Mouse (Mus musculus) hindbrain, embryonic 16.5 days (tissue): ENCODE data around the gene Fblim1. TPM values are rescaled to one million over a fixed set of nuclear protein-coding genes. Genes with fewer than 3 reads are reported as not detected.
A peak's percentile ranks its signal among the peaks of the same experiment; 100 is the strongest.

ENCODE experiments used
- ATAC-seq: fragments of 200-750 bp; cut with Nextera tagmentation; 2 replicates; pipeline ENCODE4 v1.8.0; 2017; ENCODE audit warnings: moderate TSS enrichment, moderate library complexity
- H3K27ac ChIP-seq: fragments of 300-500 bp; sonication (generic); 2 replicates; pipeline ENCODE4 v1.5.1; 2014; ENCODE audit warnings: low read depth, mild to moderate bottlenecking, control low read depth, low read length, moderate library complexity
- H3K27me3 ChIP-seq: fragments of 300-500 bp; sonication (generic); replicated peaks from 2 replicates; pipeline ENCODE4 v1.6.1; 2014; ENCODE audit warnings: low read length; ENCODE audit not compliant: control insufficient read depth, insufficient read depth
- H3K36me3 ChIP-seq: fragments of 300-500 bp; sonication (generic); 2 replicates; pipeline ENCODE4 v1.6.1; 2014; ENCODE audit warnings: mild to moderate bottlenecking, low read length, moderate library complexity, mixed read lengths; ENCODE audit not compliant: control insufficient read depth, insufficient read depth
- H3K4me1 ChIP-seq: fragments of 300-500 bp; sonication (generic); 2 replicates; pipeline ENCODE4 v1.6.1; 2014; ENCODE audit warnings: low read depth, low read length; ENCODE audit not compliant: control insufficient read depth, insufficient read depth
- H3K4me2 ChIP-seq: fragments of 300-500 bp; sonication (generic); 2 replicates; pipeline ENCODE4 v1.6.1; 2014; ENCODE audit warnings: mild to moderate bottlenecking, low read length, control low read depth, moderate library complexity
- H3K4me3 ChIP-seq: fragments of 300-500 bp; sonication (generic); 2 replicates; pipeline ENCODE4 v1.5.1; 2014; ENCODE audit warnings: mild to moderate bottlenecking, low read length, control low read depth, moderate library complexity
- H3K9ac ChIP-seq: fragments of 300-500 bp; sonication (generic); 2 replicates; pipeline ENCODE4 v1.6.1; 2014; ENCODE audit warnings: low read depth, mild to moderate bottlenecking, control low read depth, low read length, moderate library complexity
- H3K9me3 ChIP-seq: fragments of 300-500 bp; sonication (generic); 2 replicates; pipeline ENCODE4 v1.6.1; 2014; ENCODE audit warnings: mild to moderate bottlenecking, low read length, moderate library complexity; ENCODE audit not compliant: control insufficient read depth
- WGBS: fragments of 180-500 bp; shearing (Covaris S2); extraction: QIAGEN DNeasy Blood & Tissue Kit; methylation state at CpG from one replicate; pipeline ENCODE4 v1.1.7; 2014; 5-methylcytosine and 5-hydroxymethylcytosine counted together
- polyA plus RNA-seq: library from polyadenylated mRNA; unstranded; fragments of >200 nt; fragmentation: Nextera tagmentation; extraction: Ambion mirVana; gene quantifications from 2 replicates; pipeline ENCODE4 v1.2.1, GENCODE M21; 2015

The Fblim1 gene
- polyA plus RNA-seq, 1 experiment from 2014 or later: 42.9 TPM

DNA sequence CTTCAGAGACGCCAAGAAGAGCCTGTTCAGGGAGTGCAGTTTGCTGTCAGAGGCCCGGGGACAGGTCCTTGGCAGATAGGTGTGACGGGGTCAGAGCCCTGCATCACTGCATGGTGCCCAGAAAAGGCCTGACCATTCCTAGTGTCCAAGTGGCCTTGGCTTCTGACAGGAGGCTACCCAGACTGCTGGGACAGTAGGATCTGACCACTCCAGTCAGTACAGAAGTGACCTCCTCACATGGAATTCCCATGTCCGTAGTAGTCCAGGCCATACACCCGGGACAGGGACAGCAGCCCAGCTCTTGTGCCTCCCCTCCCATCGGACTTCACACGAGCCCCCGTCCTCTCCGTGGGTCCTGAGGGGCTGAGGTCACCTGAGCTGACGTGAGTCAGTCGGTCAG is 24.1 kb upstream of the Fblim1 start:
- ATAC-seq: no peak
- WGBS: 98% methylated on average over 11 of the region's 11 CpGs
- no peaks in the 10 kb centered on the region for H3K27me3 ChIP-seq
- no peak overlapping the region for H3K27ac ChIP-seq
- H3K9ac ChIP-seq: no peak overlapping the region
- no peak overlapping the region for H3K4me2 ChIP-seq
- no peak overlapping the region for H3K4me3 ChIP-seq
- peaks cover 77% of the 10 kb centered on the region for H3K36me3 ChIP-seq
- H3K9me3 ChIP-seq: no peaks in the 10 kb centered on the region
- H3K4me1 ChIP-seq: no peaks in the 10 kb centered on the region

DNA sequence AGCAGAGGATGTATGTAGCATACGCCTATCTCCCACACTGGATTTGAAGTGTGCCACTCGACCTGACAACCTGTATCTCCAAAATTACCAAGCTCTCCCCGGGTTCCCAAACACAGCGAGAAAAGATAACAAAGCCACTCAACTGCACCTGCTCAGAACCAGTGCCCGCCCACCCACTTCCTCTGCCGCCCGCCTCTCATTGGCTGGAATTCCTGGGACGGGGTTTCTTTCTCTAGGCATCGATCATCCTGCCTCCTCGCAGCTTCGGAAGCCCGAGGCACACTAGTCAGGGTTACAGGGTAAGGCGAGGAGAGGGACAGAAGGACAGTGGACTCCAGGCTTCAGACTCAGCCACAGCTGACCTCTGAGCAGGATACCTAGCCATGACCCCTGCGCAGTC is 22.8 kb upstream of the Fblim1 start:
- H3K4me1 ChIP-seq: no peaks in the 10 kb centered on the region
- no peaks in the 10 kb centered on the region for H3K9me3 ChIP-seq
- peaks cover 68% of the 10 kb centered on the region for H3K36me3 ChIP-seq
- no peak overlapping the region for H3K4me3 ChIP-seq
- ATAC-seq: no peak
- H3K27ac ChIP-seq: no peak overlapping the region
- no peak overlapping the region for H3K4me2 ChIP-seq
- no peak overlapping the region for H3K9ac ChIP-seq
- 86% methylated on average over 14 of the region's 14 CpGs for WGBS
- no peaks in the 10 kb centered on the region for H3K27me3 ChIP-seq

DNA sequence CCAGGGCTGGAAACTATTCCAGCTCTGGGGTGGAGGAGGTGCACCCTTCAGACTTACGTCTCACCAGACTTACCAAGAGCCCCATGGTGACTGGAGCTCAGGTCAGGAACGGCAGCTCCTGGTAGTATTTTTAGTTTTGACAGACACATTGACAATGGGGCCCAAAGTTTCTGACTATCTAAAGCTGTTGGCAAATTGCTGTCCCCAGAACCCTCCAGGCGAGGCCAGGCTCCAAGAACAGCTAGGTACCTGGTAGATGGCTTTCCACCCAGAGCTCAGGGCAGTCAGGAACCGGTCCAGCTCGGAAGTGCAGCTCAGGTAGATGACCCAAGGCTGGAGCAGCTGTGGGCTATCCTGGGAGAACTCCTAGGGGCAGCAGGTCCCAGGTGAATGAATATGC is 21.6 kb upstream of the Fblim1 start:
- H3K4me3 ChIP-seq: no peak overlapping the region
- H3K27ac ChIP-seq: no peak overlapping the region
- no peak overlapping the region for H3K4me2 ChIP-seq
- H3K9ac ChIP-seq: no peak overlapping the region
- no peaks in the 10 kb centered on the region for H3K27me3 ChIP-seq
- ATAC-seq: no peak
- H3K36me3 ChIP-seq: peaks cover 62% of the 10 kb centered on the region
- H3K9me3 ChIP-seq: no peaks in the 10 kb centered on the region
- H3K4me1 ChIP-seq: no peaks in the 10 kb centered on the region
- WGBS: 85% methylated on average over 5 of the region's 5 CpGs

DNA sequence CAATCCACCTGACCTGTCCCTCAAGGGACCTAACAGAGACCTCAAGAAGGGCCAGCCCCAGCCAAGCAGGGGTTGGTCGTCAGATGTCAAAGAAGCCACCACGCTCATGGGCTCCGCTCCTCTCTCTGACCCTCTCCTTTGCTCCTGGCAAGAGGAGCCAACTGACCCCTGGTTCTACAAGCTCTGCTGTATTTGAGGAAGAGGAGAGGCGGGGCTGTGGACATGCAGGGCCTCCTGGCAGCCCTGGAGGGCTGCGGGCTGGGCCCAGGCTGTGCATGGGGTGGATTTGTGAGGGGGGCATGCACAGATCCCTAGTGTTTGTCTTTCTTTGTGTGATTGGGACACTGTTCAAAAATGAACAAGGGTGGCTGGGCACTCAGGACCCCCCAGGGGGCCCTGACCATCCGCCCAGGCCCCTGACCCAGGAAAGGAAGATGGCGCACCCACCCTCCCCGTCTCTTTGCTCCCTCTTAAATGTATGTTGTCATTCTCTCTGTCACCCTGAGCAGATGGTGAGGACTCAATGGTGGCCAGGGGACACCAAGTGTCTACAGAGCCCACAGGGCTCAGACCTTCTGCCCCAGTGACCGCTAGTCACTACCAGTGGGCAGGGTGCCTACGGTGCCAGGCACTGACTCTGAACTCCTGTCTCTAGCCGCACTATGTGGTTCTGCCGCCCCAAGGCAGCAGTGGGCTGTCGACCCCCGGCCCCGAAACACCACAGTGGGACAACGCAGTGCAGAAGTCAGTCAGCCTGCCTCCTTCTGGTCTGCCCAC is 20.1 kb upstream of the Fblim1 start:
- Histone ChIP-seq H3K4me3 (no peak overlapping the region), H3K9ac (no peak overlapping the region), H3K4me2 (no peak overlapping the region), H3K9me3 (no peaks in the 10 kb centered on the region), H3K27me3 (no peaks in the 10 kb centered on the region), H3K36me3 (peaks cover 47% of the 10 kb centered on the region), H3K4me1 (no peaks in the 10 kb centered on the region), H3K27ac (no peak overlapping the region)
- ATAC-seq: no peak
- WGBS: 87% methylated on average over 16 of the region's 16 CpGs

DNA sequence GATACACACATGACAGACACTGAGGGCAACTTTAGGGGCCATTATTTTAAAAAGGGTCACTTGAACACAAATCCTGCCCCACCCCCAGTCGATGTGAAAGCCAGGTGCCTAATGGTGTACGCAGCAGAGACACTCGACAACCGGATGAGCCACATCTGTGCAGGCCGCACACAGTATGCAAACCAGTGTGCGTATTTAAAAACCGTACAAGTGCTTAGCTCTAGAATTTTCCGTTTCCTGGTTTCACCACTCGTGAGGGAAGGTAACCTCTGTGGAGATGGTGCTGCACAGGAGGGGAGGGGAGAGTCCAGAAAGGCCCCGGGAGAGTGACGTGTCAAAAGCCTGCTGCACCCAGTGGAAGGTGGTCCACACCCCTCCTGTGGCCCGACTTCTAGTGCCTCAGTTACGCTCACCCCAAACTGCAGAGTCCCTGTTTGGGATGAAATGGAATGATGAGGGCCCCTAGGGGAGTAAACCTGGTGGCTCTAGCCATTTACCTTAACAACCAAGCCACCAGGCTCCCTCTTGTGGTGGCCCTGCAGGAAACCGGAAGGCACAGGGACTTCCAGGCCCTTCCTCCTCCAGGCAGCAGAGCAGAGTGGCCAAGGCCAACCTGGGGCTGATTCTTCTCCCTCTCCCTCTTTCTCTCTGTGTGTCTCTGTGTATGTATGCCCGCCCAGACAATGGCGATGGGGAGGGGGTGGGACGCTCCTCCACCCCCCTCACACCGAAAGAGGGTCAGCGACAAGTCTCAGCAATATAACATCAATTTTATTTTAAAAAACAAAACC is 19.3 kb upstream of the Fblim1 start:
- WGBS: 75% methylated on average over 19 of the region's 19 CpGs
- H3K36me3 ChIP-seq: peaks cover 39% of the 10 kb centered on the region
- H3K27ac ChIP-seq: no peak overlapping the region
- H3K9me3 ChIP-seq: no peaks in the 10 kb centered on the region
- no peak overlapping the region for H3K4me2 ChIP-seq
- H3K9ac ChIP-seq: no peak overlapping the region
- H3K4me1 ChIP-seq: no peaks in the 10 kb centered on the region
- no peak overlapping the region for H3K4me3 ChIP-seq
- no peaks in the 10 kb centered on the region for H3K27me3 ChIP-seq
- ATAC-seq: no peak

DNA sequence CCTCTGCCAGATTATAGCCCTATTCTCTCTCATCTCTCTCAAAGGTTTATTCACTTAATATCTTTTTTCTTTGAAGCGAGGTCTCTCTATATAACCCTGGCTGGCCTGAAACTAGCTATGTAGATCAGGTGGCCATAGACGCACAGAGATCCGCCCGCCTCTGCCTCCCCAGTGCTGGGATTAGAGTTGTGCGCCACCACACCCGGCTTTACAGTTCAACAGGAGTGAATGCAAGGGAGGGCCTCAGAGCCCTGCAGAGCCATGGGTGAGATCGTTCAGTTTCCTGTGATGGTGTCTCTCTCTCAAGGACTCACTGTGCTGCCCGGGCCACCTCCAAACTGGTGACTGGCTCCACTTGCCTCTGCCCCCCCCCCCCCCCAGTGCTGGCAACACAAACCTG is 18.2 kb upstream of the Fblim1 start:
- Histone ChIP-seq H3K4me3 (no peak overlapping the region), H3K9me3 (no peaks in the 10 kb centered on the region), H3K4me1 (no peaks in the 10 kb centered on the region), H3K9ac (no peak overlapping the region), H3K27me3 (no peaks in the 10 kb centered on the region), H3K4me2 (no peak overlapping the region), H3K36me3 (peaks cover 29% of the 10 kb centered on the region), H3K27ac (no peak overlapping the region)
- 95% methylated on average over 8 of the region's 8 CpGs for WGBS
- no peak for ATAC-seq

- H3K27ac ChIP-seq: no peak within 1 kb of the TSS; the same call in 1 of the 2 replicates
- H3K4me3 ChIP-seq: no peak within 1 kb of the TSS
- H3K4me2 ChIP-seq: no peak within 1 kb of the TSS
- H3K4me1 ChIP-seq: no peaks in the 10 kb centered on the region
- 64% methylated on average over 1 of the region's 1 CpGs for WGBS
- no peaks in the 10 kb centered on the region for H3K9me3 ChIP-seq
- peaks cover 24% of the 10 kb centered on the region for H3K36me3 ChIP-seq
- ATAC-seq: peak; percentile 56
- H3K27me3 ChIP-seq: no peaks in the 10 kb centered on the region; the same call in 1 of the 2 replicates
- no peak within 1 kb of the TSS for H3K9ac ChIP-seq
Measured at GRCm38 (mm10) chr4:141623666-141624065, 17.8 kb upstream of the Fblim1 start, which contains the start of gene Slc25a34. Gene Slc25a34, minus strand, starts transcription at chr4:141623821.

DNA sequence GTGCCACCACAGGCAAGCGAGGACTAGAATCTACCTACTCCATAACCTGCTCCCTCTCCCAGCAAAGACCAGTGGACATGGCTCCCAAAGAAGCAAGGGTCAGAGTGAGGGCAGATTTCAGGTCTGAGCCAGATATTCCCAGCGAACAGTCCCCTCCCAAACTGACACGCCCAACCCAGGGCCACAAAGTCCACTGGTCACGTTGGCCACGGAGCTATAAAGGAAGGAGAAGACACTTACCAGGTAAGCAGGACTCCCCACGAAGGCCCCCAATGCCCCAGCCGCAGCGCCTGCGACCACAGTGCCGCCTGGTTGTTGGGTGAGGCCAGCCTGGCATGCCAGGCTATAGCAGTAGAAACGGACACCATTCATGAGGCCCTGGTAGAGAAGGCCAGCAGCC is 17.1 kb upstream of the Fblim1 start:
- no peaks in the 10 kb centered on the region for H3K9me3 ChIP-seq
- peaks cover 20% of the 10 kb centered on the region for H3K36me3 ChIP-seq
- no peak overlapping the region for H3K9ac ChIP-seq
- 96% methylated on average over 10 of the region's 11 CpGs for WGBS
- H3K4me3 ChIP-seq: no peak overlapping the region
- no peak overlapping the region; the same call in 1 of the 2 replicates for H3K27ac ChIP-seq
- H3K27me3 ChIP-seq: peaks cover 2% of the 10 kb centered on the region; the same call in 1 of the 2 replicates
- peaks cover 2% of the 10 kb centered on the region for H3K4me1 ChIP-seq
- no peak overlapping the region for H3K4me2 ChIP-seq
- ATAC-seq: no peak

- Histone ChIP-seq H3K4me3 (no peak overlapping the region), H3K27me3 (peaks cover 2% of the 10 kb centered on the region; the same call in 1 of the 2 replicates), H3K9ac (no peak overlapping the region), H3K9me3 (no peaks in the 10 kb centered on the region), H3K4me1 (peaks cover 6% of the 10 kb centered on the region), H3K36me3 (peaks cover 16% of the 10 kb centered on the region), H3K27ac (no peak overlapping the region), H3K4me2 (no peak overlapping the region)
- no peak for ATAC-seq
- WGBS: 86% methylated on average over 5 of the region's 5 CpGs
Measured at GRCm38 (mm10) chr4:141622580-141622979, 16.7 kb upstream of the Fblim1 start.
